In the genomic region with DNA sequence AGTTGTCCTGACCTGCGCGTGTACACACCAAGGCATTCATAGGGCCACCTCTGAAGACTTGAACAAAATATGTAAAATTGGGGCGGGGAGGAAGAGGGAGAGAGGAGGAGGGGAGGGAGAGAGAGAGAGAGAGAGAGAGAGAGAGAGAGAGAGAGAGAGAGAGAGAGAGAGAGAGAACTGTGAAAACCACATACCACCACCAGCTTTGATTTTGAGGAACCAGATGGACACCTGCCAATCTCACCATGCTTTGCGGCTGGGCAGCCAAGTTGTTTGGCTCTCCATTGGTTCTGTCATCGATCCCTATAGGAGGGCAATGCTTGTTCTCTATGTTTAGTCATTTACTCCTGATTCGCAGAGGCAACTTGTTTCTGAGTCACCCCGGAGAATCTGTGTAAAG, we compare ENCODE assay signal across 2 mouse cellular contexts.
TF ChIP-seq lines count a peak whose summit lies in the region.

No protein-coding gene starts in this region.

TF ChIP-seq in CH12.LX, 34 proteins besides CTCF, POLR2A, EP300 and RAD21:
- TF ChIP-seq TCF12 (IDR thresholded peaks at IDR 0.05; ENCODE audit: low read depth, low read length) (peak; percentile 58), USF2 (conservative IDR thresholded peaks at IDR 0.05; ENCODE audit: low read depth, low read length) (no peak)
TF ChIP-seq in CH12.LX: peak in this region for 1.

TF ChIP-seq in MEL, 35 proteins besides CTCF, POLR2A, EP300 and RAD21:
- peak; percentile 53; the same call in 1 of the 2 replicates for TF ChIP-seq RCOR1 (IDR thresholded peaks at IDR 0.05; ENCODE audit: low read depth, low read length)
- TF ChIP-seq NRF1 (IDR thresholded peaks at IDR 0.05; ENCODE audit: insufficient read depth, low read depth, low read length, poor library complexity, severe bottlenecking) = no peak
